Mouse (Mus musculus): Measurements from ENCODE around the gene Sdr9c7. TPM values are rescaled to one million over a fixed set of nuclear protein-coding genes. Genes with fewer than 3 reads are reported as not detected.

Gene Sdr9c7
- polyA plus RNA-seq (2016; fragmentation: Nextera tagmentation; extraction: Ambion mirVana), result not detected in 2 replicates

DNA sequence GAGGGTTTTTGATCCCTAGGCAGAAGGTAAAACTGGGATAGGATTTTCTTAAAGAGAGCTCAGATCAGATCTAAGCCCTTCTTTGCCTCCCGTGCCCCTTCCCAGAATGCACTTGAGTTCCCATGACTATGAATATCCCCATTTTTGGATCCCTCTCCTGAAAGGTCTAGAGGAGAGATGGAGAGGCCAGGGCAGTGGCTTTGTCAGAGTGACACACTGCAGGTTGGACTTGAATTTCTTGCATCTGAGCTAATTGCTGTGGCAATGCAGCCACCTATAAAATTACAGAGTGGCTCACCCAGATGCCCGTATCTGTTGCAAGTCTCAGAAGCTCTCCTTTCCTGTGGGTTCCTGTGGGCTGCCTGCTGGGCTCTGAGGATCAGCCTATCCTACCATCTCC lies at the start of gene Sdr9c7:
TSS of gene Sdr9c7 (plus strand) at position 301 of the 400 bp plus-strand sequence.
- 70% methylated on average over 2 of the region's 2 CpGs for WGBS (ENCODE audit: insufficient replicate concordance)
- H3K27ac ChIP-seq, result no peak within 1 kb of the TSS
- H3K9ac ChIP-seq, result no peak within 1 kb of the TSS
- H3K9me3 ChIP-seq (replicated peaks), result no peaks in the 10 kb centered on the region
- H3K27me3 ChIP-seq (replicated peaks), result no peaks in the 10 kb centered on the region; the same call in 1 of the 2 replicates
- peaks cover 7% of the 10 kb centered on the region; the same call in 1 of the 2 replicates for H3K4me1 ChIP-seq
- ATAC-seq, result no peak
- H3K36me3 ChIP-seq, result no peaks in the 10 kb centered on the region
- H3K4me3 ChIP-seq, result no peak within 1 kb of the TSS
- no peak within 1 kb of the TSS for H3K4me2 ChIP-seq

DNA sequence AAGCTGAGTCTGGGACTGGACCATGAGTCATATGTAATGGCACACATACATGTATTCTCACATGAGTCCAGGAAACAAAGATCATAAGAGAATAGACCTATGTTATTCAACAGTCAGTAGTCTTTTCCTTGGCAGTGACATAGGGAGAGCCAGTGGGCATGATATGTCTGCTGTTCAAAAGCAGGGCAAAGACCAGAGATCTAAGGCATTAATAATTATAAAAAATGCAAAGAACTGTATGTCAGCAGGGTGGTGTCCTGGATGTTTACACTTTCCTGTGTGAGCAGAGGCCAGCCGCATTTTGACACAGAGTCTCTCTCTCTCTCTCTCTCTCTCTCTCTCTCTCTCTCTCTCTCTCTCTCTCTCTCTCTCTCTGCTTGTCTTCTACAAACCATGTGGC lies 48.7 kb upstream of the Sdr9c7 start, which contains the start of gene Rdh19:
TSS of gene Rdh19 (plus strand) at position 301 of the 400 bp plus-strand sequence.
- H3K27me3 ChIP-seq (replicated peaks), result no peaks in the 10 kb centered on the region
- no peak within 1 kb of the TSS for H3K9ac ChIP-seq
- no peak within 1 kb of the TSS for H3K27ac ChIP-seq
- no peaks in the 10 kb centered on the region for H3K36me3 ChIP-seq
- no peak within 1 kb of the TSS for H3K4me3 ChIP-seq
- no peak for ATAC-seq
- whole genome bisulfite sequencing (ENCODE audit: insufficient replicate concordance), result 77% methylated on average over 1 of the region's 1 CpGs
- H3K4me1 ChIP-seq, result no peaks in the 10 kb centered on the region
- no peaks in the 10 kb centered on the region for H3K9me3 ChIP-seq (replicated peaks)
- H3K4me2 ChIP-seq, result no peak within 1 kb of the TSS

DNA sequence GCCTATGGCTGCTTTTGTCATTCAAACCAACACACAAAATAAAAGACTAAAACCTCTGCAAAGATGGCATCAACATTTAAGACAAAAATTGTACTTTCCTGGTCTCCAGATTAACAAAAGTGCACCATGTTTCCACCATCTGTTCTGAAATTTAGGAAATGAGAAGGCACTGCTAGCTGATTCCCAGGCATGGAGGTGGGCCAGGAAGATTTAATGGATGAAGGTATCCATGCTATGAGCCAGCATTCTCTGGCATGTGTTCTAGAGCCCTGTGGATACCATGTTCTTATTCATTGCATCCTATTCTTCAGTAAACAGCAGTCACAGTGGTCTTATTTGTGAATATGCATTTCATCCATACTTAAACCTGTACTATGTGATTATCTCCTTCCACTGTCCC lies 41.9 kb upstream of the Sdr9c7 start:
- H3K27me3 ChIP-seq (replicated peaks), result no peaks in the 10 kb centered on the region
- H3K27ac ChIP-seq, result no peak overlapping the region
- H3K36me3 ChIP-seq, result no peaks in the 10 kb centered on the region
- H3K9ac ChIP-seq, result no peak overlapping the region
- no peak overlapping the region for H3K4me2 ChIP-seq
- no peaks in the 10 kb centered on the region for H3K9me3 ChIP-seq (replicated peaks)
- no peak overlapping the region for H3K4me3 ChIP-seq
- H3K4me1 ChIP-seq, result no peaks in the 10 kb centered on the region
- ATAC-seq, result no peak

DNA sequence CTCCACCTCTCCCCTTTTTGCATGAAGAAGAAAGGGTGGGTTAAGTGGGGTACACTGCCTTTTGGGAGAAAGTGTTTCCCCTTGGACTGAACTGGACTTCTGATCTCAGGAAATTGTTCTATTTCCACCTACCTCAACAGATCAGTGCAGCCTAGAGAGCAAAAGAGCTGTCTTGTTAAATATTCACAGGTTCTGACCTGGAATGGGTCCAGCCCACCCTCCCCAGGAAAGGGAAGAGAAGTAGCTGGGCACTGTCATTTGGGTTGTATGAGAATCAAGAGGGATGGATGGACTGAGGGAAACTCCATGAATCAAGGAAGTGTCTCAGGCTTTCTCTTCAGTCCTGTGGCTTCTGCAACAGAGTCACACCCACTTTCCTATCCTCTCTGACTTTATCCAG lies 33.4 kb upstream of the Sdr9c7 start:
- no peak overlapping the region for H3K9ac ChIP-seq
- no peaks in the 10 kb centered on the region for H3K27me3 ChIP-seq (replicated peaks)
- no peaks in the 10 kb centered on the region for H3K36me3 ChIP-seq
- H3K4me3 ChIP-seq, result no peak overlapping the region
- no peaks in the 10 kb centered on the region for H3K9me3 ChIP-seq (replicated peaks)
- no peak for ATAC-seq
- no peaks in the 10 kb centered on the region for H3K4me1 ChIP-seq
- H3K4me2 ChIP-seq, result no peak overlapping the region
- no peak overlapping the region for H3K27ac ChIP-seq

DNA sequence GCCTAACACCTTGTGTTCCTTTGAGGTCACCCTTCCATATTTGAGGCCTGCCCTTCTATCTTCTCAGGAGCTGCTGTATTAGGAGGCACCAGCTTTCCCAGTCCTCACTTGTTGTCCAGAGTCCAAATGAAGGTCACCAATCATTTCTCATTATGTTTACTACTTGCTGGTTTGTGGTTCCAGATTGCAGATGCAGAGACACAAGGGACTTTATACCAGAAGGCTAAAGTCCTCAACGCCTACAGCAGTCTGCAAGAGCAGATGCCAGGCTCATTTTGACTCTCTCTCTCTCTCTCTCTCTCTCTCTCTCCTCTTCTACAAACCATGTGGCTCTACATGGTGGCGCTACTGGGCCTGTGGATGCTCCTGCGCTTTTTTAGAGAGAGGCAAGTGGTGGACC lies 32.1 kb upstream of the Sdr9c7 start, which contains the start of gene Rdh16f2:
TSS of gene Rdh16f2 (plus strand) at position 243 of the 400 bp plus-strand sequence.
- no peak for ATAC-seq
- H3K27ac ChIP-seq, result no peak within 1 kb of the TSS
- no peaks in the 10 kb centered on the region for H3K27me3 ChIP-seq (replicated peaks)
- H3K9me3 ChIP-seq (replicated peaks), result no peaks in the 10 kb centered on the region; the same call in 1 of the 2 replicates
- WGBS (ENCODE audit: insufficient replicate concordance), result 66% methylated on average over 3 of the region's 3 CpGs
- H3K36me3 ChIP-seq, result no peaks in the 10 kb centered on the region
- no peak within 1 kb of the TSS for H3K4me2 ChIP-seq
- H3K9ac ChIP-seq, result no peak within 1 kb of the TSS
- H3K4me3 ChIP-seq, result no peak within 1 kb of the TSS
- H3K4me1 ChIP-seq, result no peaks in the 10 kb centered on the region

DNA sequence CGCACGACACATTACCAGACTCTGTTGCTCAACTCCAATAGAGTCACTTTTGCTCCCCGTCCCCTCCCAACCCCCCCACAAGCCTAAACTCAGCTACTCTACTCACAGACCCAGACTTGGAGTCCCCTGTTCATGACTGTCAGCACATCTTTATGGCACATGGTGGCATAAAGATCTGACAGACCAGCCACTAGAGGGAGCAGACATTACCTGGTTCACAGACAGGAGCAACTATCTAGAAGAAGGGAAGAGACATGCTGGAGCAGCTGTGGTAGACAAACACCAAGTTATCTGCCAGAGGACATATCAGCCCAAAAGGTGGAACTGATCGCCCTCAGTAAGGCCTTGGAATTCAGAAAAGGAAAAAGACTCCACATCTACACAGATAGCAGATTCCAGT lies 25.8 kb upstream of the Sdr9c7 start:
- Histone ChIP-seq H3K9ac (no peak overlapping the region), H3K4me3 (no peak overlapping the region), H3K27ac (no peak overlapping the region), H3K36me3 (no peaks in the 10 kb centered on the region), H3K4me1 (no peaks in the 10 kb centered on the region), H3K9me3 (replicated peaks) (no peaks in the 10 kb centered on the region; the same call in 1 of the 2 replicates), H3K4me2 (no peak overlapping the region), H3K27me3 (replicated peaks) (no peaks in the 10 kb centered on the region)
- no peak for ATAC-seq
- WGBS (ENCODE audit: insufficient replicate concordance), result 63% methylated on average over 4 of the region's 4 CpGs

DNA sequence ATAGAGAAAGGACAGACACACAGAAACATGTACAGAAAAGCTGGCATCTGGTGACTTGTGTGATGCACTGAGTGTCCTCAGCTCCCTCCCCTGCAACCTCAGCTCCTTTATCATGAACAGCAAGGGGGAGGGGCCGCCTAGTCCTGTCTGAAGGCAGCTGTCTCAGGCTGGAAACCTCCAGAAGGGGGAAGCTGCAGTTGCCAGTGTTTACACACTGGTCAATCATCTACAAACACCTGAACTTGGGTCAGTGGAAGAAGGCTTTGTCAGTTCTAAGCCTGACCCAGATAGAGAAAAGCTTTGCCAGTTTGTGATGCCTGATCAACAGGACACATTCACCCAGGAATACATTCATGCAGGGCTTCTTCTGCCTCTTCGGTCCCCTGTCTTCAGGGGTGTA lies 20.6 kb upstream of the Sdr9c7 start:
- peak; percentile 57 for ATAC-seq
- H3K4me3 ChIP-seq, result no peak overlapping the region
- H3K9ac ChIP-seq, result no peak overlapping the region
- peaks cover 18% of the 10 kb centered on the region for H3K4me1 ChIP-seq
- H3K27ac ChIP-seq, result peak overlapping the region; percentile 62; the same call in 1 of the 2 replicates
- whole genome bisulfite sequencing (ENCODE audit: insufficient replicate concordance), result 42% methylated on average over 2 of the region's 2 CpGs
- H3K27me3 ChIP-seq (replicated peaks), result no peaks in the 10 kb centered on the region
- H3K36me3 ChIP-seq, result no peaks in the 10 kb centered on the region
- H3K4me2 ChIP-seq, result no peak overlapping the region
- no peaks in the 10 kb centered on the region for H3K9me3 ChIP-seq (replicated peaks)

DNA sequence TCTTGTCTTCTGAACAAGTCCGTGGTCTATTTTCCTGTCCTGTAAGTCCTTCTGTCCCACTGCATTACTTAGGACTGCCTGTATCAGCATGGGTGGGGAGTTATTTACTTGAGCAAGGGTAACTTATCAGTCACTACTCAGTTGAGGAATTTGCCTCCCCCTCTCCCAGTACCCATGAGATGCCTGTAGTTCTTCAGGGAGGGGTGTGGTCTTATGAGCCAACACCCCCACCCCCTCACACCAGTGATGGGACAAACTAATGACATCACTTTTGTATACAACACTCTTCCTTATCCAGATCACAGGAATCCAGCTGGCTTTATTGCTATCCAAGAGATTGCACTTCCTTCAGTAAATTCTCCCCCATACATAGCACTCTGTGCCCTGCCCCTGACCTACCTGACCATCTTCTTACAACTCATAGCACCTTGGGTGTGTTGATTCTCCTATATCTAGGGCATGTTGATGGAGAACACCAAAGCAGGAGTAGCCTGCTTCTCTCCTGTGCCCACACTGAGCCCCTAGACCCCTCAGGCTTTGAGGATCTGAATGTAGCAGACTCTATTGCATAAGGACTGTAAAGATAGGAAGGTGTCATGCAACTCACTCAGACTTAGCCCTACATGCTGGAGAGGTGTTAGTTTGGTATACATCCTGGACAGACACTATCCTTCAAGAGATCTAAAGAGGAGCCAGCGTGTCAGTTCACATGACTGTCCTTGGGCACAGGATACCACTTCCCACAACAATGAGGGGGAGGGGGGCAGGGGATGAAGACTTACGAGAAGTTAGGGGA lies 19.9 kb upstream of the Sdr9c7 start:
- Histone ChIP-seq H3K4me2 (0 out of 2 replicates have a peak overlapping the region, but pooled peaks have one; percentile 1), H3K4me1 (peaks cover 18% of the 10 kb centered on the region), H3K36me3 (no peaks in the 10 kb centered on the region), H3K9me3 (replicated peaks) (no peaks in the 10 kb centered on the region), H3K27ac (peak overlapping the region; percentile 62; the same call in 1 of the 2 replicates), H3K4me3 (no peak overlapping the region), H3K9ac (no peak overlapping the region), H3K27me3 (replicated peaks) (no peaks in the 10 kb centered on the region)
- 36% methylated on average over 3 of the region's 3 CpGs for WGBS (ENCODE audit: insufficient replicate concordance)
- peak; percentile 38 for ATAC-seq

DNA sequence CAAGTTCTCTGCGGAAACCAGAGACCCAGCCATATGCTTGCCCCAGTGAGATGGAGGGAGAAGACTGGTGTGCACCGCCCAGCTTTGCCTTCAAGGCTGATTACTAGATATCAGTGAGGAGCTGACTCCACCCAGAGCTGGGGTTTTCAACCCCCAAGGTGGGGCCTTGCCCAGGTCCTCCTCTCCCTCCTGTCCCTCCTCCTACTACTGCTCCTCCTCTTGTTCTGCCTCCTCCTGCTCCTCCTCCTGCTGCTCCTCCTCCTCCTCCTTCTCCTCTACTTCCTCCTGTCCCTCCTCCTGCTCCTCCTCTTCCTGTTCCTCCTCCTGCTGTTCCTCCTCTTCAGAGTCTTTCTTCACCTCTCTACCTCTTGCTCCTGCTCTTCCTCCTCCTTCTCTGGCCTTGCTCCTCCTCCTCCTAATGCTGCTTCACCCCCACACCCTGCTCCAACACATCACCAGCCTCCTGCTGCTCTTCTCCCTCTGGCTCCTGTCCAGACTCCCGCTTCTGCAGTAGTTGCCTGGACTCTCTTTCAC lies 19.1 kb upstream of the Sdr9c7 start:
- Histone ChIP-seq H3K4me2 (0 out of 2 replicates have a peak overlapping the region, but pooled peaks have one; percentile 1), H3K36me3 (no peaks in the 10 kb centered on the region), H3K27me3 (replicated peaks) (no peaks in the 10 kb centered on the region), H3K9me3 (replicated peaks) (no peaks in the 10 kb centered on the region), H3K4me1 (peaks cover 18% of the 10 kb centered on the region), H3K27ac (no peak overlapping the region), H3K9ac (no peak overlapping the region), H3K4me3 (no peak overlapping the region)
- WGBS (ENCODE audit: insufficient replicate concordance), result 50% methylated on average over 3 of the region's 3 CpGs
- peak; percentile 80 for ATAC-seq

DNA sequence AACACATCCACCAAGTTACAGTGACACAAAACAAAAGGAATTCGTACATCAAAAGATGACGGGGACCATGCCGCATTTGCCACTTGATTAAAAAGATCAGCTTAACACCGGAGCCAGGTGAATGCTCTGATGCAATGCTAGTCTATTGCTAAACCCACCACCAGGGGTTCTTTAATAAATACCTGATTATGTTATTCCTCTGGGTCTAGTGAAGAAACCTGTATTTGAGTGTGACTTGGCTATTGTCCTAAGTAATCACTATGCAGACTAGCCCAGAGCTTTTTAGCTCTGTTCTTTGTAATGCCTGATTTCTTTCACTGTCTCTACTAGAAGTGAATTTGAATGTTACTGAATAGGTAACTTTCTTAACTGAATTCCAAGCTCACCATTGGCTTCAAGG lies 17.3 kb upstream of the Sdr9c7 start:
- H3K4me2 ChIP-seq, result no peak overlapping the region
- H3K9me3 ChIP-seq (replicated peaks), result no peaks in the 10 kb centered on the region
- no peaks in the 10 kb centered on the region for H3K36me3 ChIP-seq
- no peak overlapping the region for H3K9ac ChIP-seq
- H3K27me3 ChIP-seq (replicated peaks), result no peaks in the 10 kb centered on the region
- no peak overlapping the region for H3K27ac ChIP-seq
- H3K4me3 ChIP-seq, result no peak overlapping the region
- 78% methylated on average over 4 of the region's 4 CpGs for WGBS (ENCODE audit: insufficient replicate concordance)
- H3K4me1 ChIP-seq, result peaks cover 18% of the 10 kb centered on the region
- no peak for ATAC-seq

DNA sequence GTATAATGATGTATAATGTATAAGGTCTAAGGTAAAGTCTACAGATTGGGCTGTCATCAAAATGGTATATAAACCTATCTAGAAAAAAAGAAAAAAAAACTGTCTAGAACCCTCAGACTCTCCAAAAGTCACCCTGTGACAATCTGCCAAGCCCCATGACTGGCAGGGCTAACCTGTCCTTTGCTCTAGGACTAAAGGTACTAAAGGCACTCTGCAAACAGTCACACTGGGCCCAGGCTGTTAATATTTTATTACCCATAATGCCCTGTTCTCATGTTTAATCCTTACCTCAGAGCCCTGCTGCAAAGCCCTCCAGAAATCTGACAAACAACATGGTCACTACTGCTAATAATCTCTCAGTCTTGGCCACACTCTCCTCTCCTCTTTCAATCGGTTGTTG lies 11.8 kb upstream of the Sdr9c7 start:
- 62% methylated on average over 1 of the region's 1 CpGs for WGBS (ENCODE audit: insufficient replicate concordance)
- no peak overlapping the region for H3K4me3 ChIP-seq
- ATAC-seq, result no peak

DNA sequence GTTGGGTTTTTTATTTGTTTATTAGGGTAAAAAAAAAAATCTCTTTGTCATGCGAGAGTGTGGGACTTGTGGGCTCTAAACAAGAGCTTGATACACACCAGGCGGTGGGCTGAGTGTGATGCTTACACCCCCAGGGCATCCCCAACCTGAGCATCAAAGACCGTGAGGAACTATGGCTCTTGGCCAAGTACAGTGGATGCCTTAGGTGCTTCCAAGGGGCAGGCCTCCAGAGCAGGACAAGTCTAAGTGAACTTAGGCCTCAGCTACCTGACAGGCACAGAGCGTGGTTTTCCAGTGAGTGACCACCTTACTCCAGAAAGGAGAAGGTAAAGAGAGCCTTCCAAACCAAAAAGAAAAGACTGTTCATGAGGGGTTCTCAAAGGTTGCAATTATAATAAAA lies 11.3 kb upstream of the Sdr9c7 start:
- Histone ChIP-seq H3K4me1 (no peaks in the 10 kb centered on the region), H3K4me2 (no peak overlapping the region), H3K9ac (no peak overlapping the region), H3K36me3 (no peaks in the 10 kb centered on the region), H3K27ac (no peak overlapping the region), H3K9me3 (replicated peaks) (no peaks in the 10 kb centered on the region), H3K27me3 (replicated peaks) (no peaks in the 10 kb centered on the region), H3K4me3 (no peak overlapping the region)
- 68% methylated on average over 4 of the region's 4 CpGs for WGBS (ENCODE audit: insufficient replicate concordance)
- ATAC-seq, result no peak

More for the DNA sequence above, 11.8 kb upstream of the Sdr9c7 start:
- no peaks in the 10 kb centered on the region for H3K9me3 ChIP-seq (replicated peaks)
- H3K4me1 ChIP-seq, result no peaks in the 10 kb centered on the region
- H3K36me3 ChIP-seq, result no peaks in the 10 kb centered on the region
- no peak overlapping the region for H3K4me2 ChIP-seq
- H3K27ac ChIP-seq, result no peak overlapping the region
- H3K27me3 ChIP-seq (replicated peaks), result no peaks in the 10 kb centered on the region
- H3K9ac ChIP-seq, result no peak overlapping the region
